Mouse (Mus musculus) lung, adult 18-20 months (tissue): ENCODE results near the gene Pdk2.
"Not testable (repeated sequence)": the region's sequence is repeated elsewhere in the genome, so short reads cannot be mapped to it uniquely, and the experiment has no call there.

Source experiments
- DNase-seq, 2 experiments: peaks; one replicate each; pipeline ENCODE4 v3.0.0; 2022; ENCODE audit warnings: mixed read lengths in 2 of 2

Gene Pdk2

DNA sequence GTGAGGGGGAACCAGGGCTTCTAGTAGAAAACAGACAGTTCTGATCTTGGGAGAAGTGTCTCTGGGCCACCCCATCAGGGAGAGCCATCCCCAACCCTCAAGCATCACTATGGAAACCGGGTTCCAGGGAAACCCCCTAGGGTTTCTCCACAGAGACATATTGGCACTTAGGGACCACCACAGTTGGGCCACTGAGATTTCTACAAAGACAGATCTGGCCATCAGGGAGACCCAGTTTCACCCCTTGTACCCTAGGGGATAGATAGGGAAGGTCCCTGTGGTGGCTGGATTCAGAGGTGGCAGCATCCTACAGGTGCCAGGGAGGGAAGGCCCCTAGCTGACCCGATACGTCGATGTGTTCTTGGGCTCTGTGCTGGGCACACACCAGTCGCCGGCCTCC, 14.3 kb downstream of the Pdk2 start:
- DNase-seq, result no peak

DNA sequence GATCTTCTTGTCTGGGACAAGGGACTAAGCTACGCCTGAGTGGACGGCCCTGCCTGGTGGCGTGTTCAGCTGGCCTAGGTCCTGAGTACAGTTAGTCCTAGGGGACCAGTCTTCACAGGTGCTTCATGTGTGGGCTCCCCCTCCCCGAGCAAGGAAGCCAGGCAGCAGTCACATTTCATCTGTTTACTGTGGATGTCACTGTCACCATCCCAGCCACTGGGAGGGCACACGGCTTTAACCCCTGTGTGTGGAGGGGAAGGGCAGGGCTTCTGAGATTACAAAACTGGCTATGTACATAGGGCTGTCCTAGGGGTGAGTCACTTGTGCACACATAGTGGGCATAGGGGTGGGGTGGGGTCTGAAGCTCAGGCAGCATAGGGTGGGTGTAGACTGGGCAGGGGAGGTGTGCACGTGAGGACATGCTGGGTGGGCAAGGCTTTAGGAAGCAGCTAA, 15.0 kb downstream of the Pdk2 start:
- DNase-seq, result no peak

- peak in 1 of 2 experiments; percentile 62 for DNase-seq
Measured at GRCm38 (mm10) chr11:95025227-95026012, 15.7 kb downstream of the Pdk2 start.

DNA sequence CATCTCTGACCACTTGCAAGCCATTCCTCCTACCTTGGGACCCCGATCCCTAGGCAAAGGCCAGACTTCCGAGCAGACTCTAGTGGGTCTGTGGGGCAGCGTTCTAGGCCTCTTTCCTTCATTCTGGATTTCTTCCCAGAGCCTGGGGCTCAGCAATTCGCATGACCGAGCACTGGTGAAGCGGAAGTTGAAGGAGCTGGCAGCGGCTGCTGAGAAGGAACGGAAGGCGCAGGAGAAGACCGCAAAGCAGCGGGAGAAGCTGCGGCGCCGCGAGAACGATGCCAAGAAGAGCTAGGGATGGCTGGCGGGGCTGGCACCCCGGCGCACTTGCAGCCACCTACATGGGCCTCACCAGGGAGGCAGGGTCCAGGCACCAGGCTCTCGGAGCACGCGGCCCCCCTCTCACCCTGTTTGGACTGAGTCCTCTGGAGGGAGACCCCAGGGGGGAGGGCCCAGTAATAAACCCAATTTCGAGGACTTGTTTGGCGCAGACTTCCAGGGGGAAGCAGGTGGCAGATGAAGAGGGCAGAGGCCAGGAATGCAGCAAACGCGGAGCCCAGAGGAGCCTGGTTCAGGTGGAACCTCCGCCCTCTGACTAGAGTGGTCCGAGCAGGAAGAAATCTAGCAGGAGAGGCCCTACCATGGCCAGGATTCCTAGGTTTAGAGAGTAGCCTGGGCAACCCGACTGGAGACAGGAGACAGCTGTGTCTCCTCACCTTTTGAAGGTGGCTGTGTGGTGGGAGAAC, 16.5 kb downstream of the Pdk2 start:
- DNase-seq, result no peak

DNA sequence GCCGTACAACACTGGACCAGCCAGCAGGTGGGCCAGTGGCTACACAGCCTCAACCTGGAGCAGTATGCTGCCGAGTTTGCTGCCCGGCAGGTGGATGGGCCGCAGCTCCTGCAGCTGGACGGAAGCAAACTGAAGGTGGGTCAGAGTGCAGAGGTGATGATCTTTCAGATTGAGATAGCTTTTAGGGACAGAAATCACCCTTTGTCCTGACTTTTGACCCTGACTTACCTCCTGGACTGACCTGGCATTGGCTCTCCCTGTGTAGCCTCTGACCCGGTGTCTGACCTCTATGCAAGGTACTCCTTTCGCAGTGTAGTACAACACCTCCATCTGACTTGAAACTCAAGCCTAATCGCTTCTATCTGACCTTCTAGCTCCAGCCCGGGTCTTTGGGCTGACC, 17.7 kb downstream of the Pdk2 start:
- no peak for DNase-seq

DNA sequence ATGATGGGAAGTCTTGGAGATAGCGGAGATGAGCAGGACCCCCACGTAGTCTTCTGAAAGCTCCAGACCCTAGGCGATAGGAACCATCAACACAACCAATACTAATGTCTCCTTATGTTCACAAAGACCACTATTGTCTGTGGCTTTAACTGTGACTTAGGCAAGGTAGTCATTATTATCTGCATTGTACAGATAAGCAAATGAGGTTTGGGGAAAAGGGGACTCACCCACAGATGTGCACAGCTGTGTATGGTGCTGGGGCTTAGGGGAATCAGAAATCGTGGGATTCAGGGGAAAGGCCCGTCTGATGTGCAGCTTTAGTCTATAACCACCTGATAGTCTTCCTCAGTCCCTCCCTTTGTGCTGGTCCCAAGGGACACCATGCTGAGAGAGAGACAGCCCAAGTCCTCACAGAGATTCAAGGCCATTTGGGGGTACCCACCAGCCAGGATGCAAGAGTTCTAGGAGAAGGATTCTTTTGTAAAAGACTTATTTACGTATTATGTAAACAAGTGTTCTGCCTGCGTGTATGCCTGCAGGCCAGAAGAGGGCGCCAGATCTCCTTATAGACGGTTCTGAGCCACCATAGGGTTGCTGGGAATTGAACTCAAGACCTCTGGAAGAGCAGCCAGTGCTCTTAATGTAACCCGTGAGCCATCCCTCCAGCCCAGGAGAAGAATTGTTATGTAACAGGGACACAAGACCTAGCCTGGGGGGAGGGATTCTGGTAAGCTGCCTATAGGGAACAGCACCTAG, 18.7 kb downstream of the Pdk2 start:
- DNase-seq, result no peak

DNA sequence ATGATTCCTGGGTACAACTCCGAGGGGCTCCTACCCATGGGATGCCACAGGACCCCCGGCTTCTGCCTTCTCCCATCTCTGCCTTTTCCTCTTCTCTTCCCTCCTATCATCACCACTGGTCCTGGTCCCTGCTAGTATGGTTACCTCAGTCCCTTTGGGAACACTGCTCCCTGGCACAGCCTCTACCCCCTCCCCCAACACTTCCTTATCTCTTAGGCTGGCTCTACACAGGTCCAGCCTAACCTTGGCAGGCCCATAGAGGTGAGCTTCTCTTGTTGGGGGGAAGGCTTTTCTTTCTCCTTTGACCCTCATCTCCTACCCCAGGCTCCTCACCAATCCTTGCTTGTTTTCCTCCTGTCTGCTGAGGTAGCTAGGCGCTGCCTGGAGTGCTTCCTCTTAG, 25.7 kb downstream of the Pdk2 start:
- DNase-seq, result no peak

DNA sequence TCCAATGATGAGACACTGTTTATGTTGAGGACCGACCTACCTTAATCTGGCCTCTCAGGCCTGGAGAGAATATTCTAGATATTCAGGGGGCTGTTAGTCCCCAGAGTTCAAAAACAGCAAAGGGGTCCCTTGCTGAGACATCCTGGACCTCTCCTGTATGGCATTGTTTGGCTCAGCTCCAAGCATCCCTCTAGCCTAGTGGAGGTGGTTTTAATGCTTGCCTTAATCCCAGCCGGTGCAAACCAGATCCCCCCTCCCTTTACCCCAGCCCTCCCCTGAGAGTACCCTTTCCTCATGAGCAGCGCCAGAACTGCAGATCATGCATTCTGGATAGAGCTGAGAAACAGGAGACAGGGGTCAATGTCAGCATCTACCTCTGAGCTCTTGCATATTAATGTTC, 28.7 kb downstream of the Pdk2 start:
- DNase-seq, result no peak

GRCm38 (mm10) chr11:95012075-95012474, 29.1 kb downstream of the Pdk2 start:
- DNase-seq, result no peak

DNA sequence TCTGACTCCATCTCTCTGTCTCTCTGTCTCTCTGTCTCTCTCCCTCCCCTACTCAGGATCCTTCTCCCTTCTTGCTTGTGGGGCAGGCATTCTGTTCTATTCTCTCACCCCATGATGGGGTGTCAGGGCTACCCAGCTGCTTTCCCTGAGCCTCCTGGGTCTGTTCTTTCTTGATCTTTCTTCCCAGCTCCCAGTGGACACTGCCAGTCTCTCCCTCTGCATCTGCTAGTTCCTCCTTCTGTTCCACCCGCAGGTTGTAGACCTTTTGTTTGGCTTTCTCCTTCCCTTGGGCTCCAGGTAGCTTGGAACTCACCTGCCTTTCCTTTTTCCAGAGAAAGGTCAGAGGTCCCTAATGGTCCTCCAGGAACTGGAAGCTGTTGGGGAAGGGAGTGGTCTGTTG, 29.7 kb downstream of the Pdk2 start:
- no peak for DNase-seq

GRCm38 (mm10) chr11:95010841-95011403, 30.2 kb downstream of the Pdk2 start:
- DNase-seq, result not testable (repeated sequence)

- DNase-seq, result no peak
Measured at GRCm38 (mm10) chr11:95010141-95010739, 30.9 kb downstream of the Pdk2 start.

DNA sequence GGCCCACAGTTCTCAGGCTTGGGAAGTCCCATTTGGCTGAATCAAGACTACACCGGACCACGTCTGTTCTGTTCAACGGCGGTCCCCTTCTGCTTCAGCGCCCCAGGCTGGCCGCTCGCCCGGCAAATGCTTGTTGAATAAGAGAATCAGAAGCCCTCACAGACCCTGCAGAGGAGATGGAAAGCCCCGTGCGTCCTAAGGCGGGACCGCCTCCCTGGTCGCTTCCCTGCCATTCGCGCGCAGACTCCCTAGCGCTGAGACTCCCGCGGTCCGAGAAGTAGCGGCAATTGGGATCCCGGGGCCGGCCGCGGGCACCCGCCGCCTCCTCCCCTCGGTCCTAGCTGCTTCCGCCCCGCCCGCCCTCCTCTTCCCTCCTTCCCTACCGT, 31.5 kb downstream of the Pdk2 start, which contains the start of gene Samd14:
TSS of gene Samd14 (plus strand) at position 251 of the 386 bp plus-strand sequence.
- peak; percentile 46 to 53 for DNase-seq

GRCm38 (mm10) chr11:95008661-95009628, 32.2 kb downstream of the Pdk2 start:
- no peak for DNase-seq

DNA sequence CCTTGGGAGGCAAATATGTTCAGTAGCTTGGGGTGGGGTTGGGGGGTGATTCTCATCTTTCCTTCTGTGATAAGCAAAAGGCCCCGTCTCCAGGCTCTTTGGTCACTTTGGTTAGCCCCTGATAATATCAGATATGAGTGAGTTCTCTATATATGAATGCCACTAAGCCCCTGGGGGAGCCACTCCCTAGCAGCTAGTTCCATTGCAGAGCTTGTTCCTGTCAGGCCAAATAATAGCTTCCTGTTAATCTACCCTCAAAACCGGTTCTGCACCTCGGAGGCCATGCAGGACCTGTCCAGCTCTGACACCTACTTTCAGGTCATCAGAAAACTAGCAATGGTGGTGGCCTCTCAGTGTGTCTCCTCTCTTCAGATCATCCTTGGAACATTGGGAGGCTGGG, 33.7 kb downstream of the Pdk2 start:
- no peak for DNase-seq

DNA sequence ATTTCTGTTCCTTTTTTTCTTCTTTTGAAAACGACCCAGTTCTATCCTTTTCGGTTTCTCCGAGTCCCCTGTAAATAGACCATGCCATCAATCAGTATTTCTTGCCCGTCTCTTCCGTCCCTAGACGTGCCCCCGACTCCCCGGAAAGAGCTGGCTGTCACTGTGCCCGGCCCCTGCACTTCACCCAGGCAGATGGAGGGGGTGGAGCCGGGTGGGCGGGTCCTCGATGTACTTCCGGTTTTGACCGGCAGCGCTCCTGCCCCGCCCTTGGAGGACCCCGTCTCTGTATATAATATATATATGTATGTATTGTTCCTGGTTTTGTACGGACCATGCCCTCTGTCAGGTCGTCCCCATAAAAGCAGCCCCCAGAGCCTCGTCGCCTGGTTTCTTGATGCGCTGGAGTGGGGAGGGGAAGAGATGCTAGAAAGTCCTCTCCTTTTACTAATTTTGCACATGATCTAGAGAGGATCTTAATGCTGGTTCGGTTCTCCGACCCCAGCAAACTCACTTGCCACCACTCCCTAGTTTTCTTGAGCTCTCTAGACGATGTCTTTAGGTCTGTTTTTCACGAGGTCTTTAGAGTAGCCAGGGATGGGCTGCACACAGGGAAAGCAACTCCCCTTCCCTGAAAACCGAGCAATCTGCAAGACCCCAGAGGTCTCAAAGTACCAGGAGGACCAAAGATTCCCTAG, 34.5 kb downstream of the Pdk2 start:
- DNase-seq, result peak; percentile 80 to 87

DNA sequence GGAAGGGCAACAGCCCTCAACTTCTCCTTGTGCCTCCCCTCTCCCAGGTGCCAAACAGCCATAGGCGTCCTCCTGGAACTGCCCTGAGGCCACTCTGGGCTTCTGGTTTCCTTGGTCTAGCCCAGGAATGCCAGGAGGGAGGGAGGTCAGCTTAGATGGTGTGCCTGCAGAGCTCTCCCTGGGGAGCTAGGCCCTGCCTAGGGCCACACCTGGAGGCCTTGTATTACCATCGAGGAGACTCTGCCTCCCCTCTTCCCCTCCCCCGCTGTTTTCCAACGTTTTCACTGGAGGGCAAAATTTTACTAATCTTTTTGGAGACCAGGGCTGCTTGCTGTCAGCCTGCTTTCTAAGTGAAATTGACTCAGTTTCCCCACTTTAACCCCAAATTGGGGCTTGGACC, 35.1 kb downstream of the Pdk2 start:
- no peak for DNase-seq

DNA sequence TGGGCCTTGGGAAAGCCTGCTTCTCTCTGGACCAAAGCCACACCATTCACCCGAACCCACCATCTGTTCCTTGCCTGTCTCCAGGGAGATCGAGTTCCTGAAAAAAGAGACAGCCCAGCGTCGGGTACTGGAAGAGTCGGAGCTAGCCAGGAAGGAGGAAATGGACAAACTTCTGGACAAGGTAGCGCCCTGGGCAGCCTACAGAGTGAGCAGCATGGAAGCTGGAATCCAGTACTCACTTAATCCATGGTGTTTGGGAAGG, 36.3 kb downstream of the Pdk2 start:
- no peak for DNase-seq

DNA sequence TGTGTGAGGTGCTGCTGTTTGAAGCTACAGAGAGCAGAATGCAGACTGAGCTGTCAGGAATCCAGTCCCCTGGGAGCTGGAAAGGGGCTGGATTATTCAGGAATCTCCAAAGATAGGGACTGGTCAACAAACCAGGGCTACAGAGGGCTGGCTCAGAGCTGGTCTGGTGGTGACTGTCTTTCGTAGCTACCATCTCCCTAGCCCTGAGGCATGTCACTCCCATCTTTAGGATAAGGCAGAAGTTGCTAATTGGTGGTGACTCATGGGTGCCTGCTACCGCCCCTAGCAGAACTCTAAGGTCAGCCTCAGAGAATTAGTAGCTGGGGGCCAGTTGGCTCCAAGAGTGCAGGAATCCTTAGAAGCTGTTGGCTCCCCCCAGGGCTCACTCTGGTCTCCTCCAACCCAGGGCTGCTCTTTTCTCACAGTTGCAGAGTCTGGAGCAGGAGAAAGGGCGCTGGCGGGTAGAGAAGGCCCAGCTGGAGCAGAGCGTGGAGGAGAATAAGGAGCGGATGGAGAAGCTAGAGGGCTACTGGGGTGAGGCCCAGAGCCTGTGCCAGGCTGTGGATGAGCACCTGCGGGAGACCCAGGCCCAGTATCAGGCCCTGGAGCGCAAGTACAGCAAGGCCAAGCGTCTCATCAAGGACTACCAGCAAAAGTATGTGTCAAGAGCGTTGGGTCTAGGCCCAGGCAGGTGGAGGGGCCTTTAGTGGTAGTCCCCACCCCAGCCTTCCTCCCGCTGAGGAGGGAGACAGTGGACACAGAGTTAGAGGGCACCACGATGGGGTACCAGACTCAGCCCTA, 36.8 kb downstream of the Pdk2 start:
- DNase-seq, result no peak

DNA sequence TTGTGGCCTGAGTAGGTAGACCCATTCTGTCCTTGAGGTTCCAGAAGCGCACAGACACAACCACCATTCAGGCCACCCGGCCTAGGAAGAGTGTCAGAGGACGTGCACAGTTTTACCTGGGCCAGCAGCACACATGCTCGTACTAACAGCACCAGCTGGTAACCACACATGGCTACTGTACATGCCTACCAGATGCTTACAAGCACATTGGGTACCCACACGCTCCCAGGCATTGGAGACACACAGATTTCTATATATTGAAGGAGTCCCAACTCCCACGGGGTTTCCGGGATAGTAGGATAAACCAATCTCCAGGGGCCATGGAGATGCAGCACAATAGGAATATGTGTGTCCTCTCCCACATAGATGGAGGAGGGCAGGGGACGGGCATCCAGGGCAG, 38.4 kb downstream of the Pdk2 start:
- no peak for DNase-seq
